Mouse (Mus musculus): ENCODE data around the gene 2810408A11Rik. TPM values are rescaled to one million over a fixed set of nuclear protein-coding genes. Genes with fewer than 3 reads are reported as not detected.

The 2810408A11Rik gene
- total and polyA plus RNA-seq, 3 experiments: 0.81 to 1.3 TPM; not detected in 1

- TF ChIP-seq GATA1 (IDR thresholded peaks at IDR 0.05; ENCODE audit: low read depth, low read length) (no peak), ZMIZ1 (IDR thresholded peaks at IDR 0.05; ENCODE audit: low read depth, low read length) (no peak; the same call in 1 of the 2 replicates), MXI1 (IDR thresholded peaks at IDR 0.05; ENCODE audit: low read depth, low read length) (peak; percentile 77), TCF12 (IDR thresholded peaks at IDR 0.05; ENCODE audit: low read depth, low read length) (no peak), EP300 (IDR thresholded peaks at IDR 0.05; ENCODE audit: low read depth in 1 of 2, low read length in 2 of 2) (peak in 1 of 2 experiments; percentile 5; a peak in 1 of 4 replicates), NELFE (IDR thresholded peaks at IDR 0.05; ENCODE audit: low read depth, low read length) (no peak), TBP (IDR thresholded peaks at IDR 0.05; ENCODE audit: low read depth, low read length) (no peak), GABPA (IDR thresholded peaks at IDR 0.05; ENCODE audit: low read depth, low read length) (no peak), CTCF (IDR thresholded peaks at IDR 0.05 in 2 of 3, conservative IDR thresholded peaks at IDR 0.05 in 1 of 3; ENCODE audit: control insufficient read depth in 1 of 3, insufficient read depth in 1 of 3, low read depth in 2 of 3, low read length in 3 of 3, poor library complexity in 1 of 3, severe bottlenecking in 1 of 3) (no peak), CHD2 (IDR thresholded peaks at IDR 0.05; ENCODE audit: low read length) (peak; percentile 48; the same call in 1 of the 2 replicates)
Measured at GRCm38 (mm10) chr11:69920266-69921031, 19.7 kb upstream of the 2810408A11Rik start (continued).

DNA sequence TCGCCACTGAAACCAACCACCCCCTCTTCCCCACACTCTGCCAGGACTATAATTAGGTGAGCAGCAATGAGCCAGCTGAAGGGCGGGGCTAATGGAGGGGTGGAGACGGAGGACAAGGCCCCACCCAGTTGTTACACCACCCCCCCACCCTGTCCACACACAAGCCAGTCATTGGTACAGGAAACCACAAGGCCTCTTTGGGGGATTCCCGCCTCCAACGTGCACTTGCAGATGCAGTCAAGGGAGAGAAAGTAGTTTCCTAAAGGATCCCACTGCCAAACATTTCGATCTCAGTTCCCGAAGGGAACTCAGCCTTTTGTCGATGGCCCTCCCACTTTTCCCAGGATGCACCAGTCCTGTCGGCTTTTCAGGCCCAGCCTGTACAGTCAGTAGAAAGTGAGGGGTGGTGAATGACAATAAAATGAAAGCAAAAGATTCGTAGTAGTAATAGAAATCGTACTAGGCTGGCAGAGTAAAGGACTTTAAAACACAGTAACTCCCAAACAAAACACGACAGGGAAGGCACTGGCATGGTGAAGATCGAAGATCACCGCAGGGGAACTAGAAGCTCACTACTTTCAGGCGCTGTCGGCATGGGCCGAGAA, 19.0 kb upstream of the 2810408A11Rik start:
- Histone ChIP-seq H3K9me3 (replicated peaks; ENCODE audit: insufficient read depth, low read length) (no peaks in the 10 kb centered on the region), H3K27ac (ENCODE audit: control insufficient read depth, low read depth, low read length) (peak overlapping the region; percentile 80), H3K79me2 (ENCODE audit: control insufficient read depth, insufficient read depth, low read length, poor library complexity) (peaks cover 52% of the 10 kb centered on the region), H3K36me3 (ENCODE audit: control insufficient read depth in 1 of 2, insufficient read depth in 2 of 2, low read length in 2 of 2) (peaks cover 22 to 61% of the 10 kb centered on the region in 2 experiments), H3K27me3 (ENCODE audit: control insufficient read depth in 1 of 2, insufficient read depth in 2 of 2, low read length in 2 of 2) (no peaks in the 10 kb centered on the region), H3K4me3 (ENCODE audit: control insufficient read depth in 1 of 2, insufficient read depth in 1 of 2, low read depth in 2 of 2, low read length in 2 of 2) (peak overlapping the region; percentile 73 to 96), H3K9ac (ENCODE audit: control insufficient read depth, low read depth, low read length, poor library complexity, severe bottlenecking) (peak overlapping the region; percentile 83), H3K4me1 (ENCODE audit: control insufficient read depth in 1 of 2, insufficient read depth in 2 of 2, low read length in 2 of 2) (peaks cover 13 to 48% of the 10 kb centered on the region in 2 experiments)
- peak; percentile 96 for DNase-seq (ENCODE audit: low read depth, low spot score)
- no peak; the same call in 1 of the 2 replicates for TF ChIP-seq ETS1 (IDR thresholded peaks at IDR 0.05; ENCODE audit: low read depth, low read length)
- TF ChIP-seq RCOR1 (IDR thresholded peaks at IDR 0.05; ENCODE audit: low read depth, low read length): no peak
- peak; percentile 88; the same call in 1 of the 2 replicates for TF ChIP-seq TBP (IDR thresholded peaks at IDR 0.05; ENCODE audit: low read depth, low read length)
- peak; percentile 55 to 93; a peak in 3 of 4 replicates for TF ChIP-seq POLR2A (IDR thresholded peaks at IDR 0.05; ENCODE audit: control insufficient read depth in 1 of 2, insufficient read depth in 1 of 2, low read depth in 1 of 2, low read length in 2 of 2, poor library complexity in 1 of 2)
- peak; percentile 87; the same call in 1 of the 2 replicates for TF ChIP-seq MAZ (IDR thresholded peaks at IDR 0.05; ENCODE audit: low read depth, low read length)
- TF ChIP-seq ELF1 (IDR thresholded peaks at IDR 0.05; ENCODE audit: low read depth, low read length): peak; percentile 43; the same call in 1 of the 2 replicates
- TF ChIP-seq POLR2AphosphoS5 (IDR thresholded peaks at IDR 0.05; ENCODE audit: borderline replicate concordance, low read depth, low read length): no peak; the same call in 1 of the 2 replicates
- peak in 1 of 2 experiments; percentile 75; a peak in 2 of 4 replicates for TF ChIP-seq EP300 (IDR thresholded peaks at IDR 0.05; ENCODE audit: low read depth in 1 of 2, low read length in 2 of 2)
- peak; percentile 54 for TF ChIP-seq TCF12 (IDR thresholded peaks at IDR 0.05; ENCODE audit: low read depth, low read length)
- TF ChIP-seq KAT2A (conservative IDR thresholded peaks at IDR 0.05; ENCODE audit: low read depth, low read length): no peak; the same call in 1 of the 2 replicates
- TF ChIP-seq SIN3A (IDR thresholded peaks at IDR 0.05; ENCODE audit: low read length): peak; percentile 82
- TF ChIP-seq SMC3 (IDR thresholded peaks at IDR 0.05; ENCODE audit: low read depth, low read length): peak; percentile 15; the same call in 1 of the 2 replicates
- TF ChIP-seq POLR2AphosphoS2 (IDR thresholded peaks at IDR 0.05; ENCODE audit: low read length): peak; percentile 77
- TF ChIP-seq BHLHE40 (IDR thresholded peaks at IDR 0.05; ENCODE audit: borderline replicate concordance, low read depth, low read length): no peak
- TF ChIP-seq TAL1 (IDR thresholded peaks at IDR 0.05; ENCODE audit: low read length): no peak
- TF ChIP-seq MYC (IDR thresholded peaks at IDR 0.05; ENCODE audit: low read depth, low read length): peak; percentile 67; the same call in 1 of the 2 replicates
- no peak for TF ChIP-seq MEF2A (IDR thresholded peaks at IDR 0.05; ENCODE audit: extremely low read depth, insufficient replicate concordance, low read depth, low read length, poor library complexity, severe bottlenecking)
- TF ChIP-seq MAX (IDR thresholded peaks at IDR 0.05; ENCODE audit: low read length): peak; percentile 74
- TF ChIP-seq GABPA (IDR thresholded peaks at IDR 0.05; ENCODE audit: low read depth, low read length): no peak
- TF ChIP-seq UBTF (IDR thresholded peaks at IDR 0.05; ENCODE audit: borderline replicate concordance, insufficient read depth, low read depth, low read length): no peak
- no peak for TF ChIP-seq ZC3H11A (IDR thresholded peaks at IDR 0.05; ENCODE audit: low read depth, low read length)
- TF ChIP-seq USF1 (IDR thresholded peaks at IDR 0.05; ENCODE audit: low read depth, low read length): peak; percentile 31; the same call in 1 of the 2 replicates
- no peak; the same call in 1 of the 2 replicates for TF ChIP-seq ZNF384 (IDR thresholded peaks at IDR 0.05; ENCODE audit: low read depth, low read length)
- no peak; the same call in 1 of the 2 replicates for TF ChIP-seq CHD2 (IDR thresholded peaks at IDR 0.05; ENCODE audit: low read length)
- TF ChIP-seq JUND (IDR thresholded peaks at IDR 0.05; ENCODE audit: low read depth, low read length): 0 out of 2 replicates have a peak, but pooled peaks have one; percentile 48
- peak; percentile 81 for TF ChIP-seq MXI1 (IDR thresholded peaks at IDR 0.05; ENCODE audit: low read depth, low read length)
